Mouse (Mus musculus) neutrophil, adult 65 days (primary cell): ENCODE data around the gene Rapgef6. TPM values are rescaled to one million over a fixed set of nuclear protein-coding genes. Genes with fewer than 3 reads are reported as not detected.

ENCODE experiments used
- total RNA-seq: library from RNA; stranded (reverse); gene quantifications from 2 replicates; pipeline ENCODE4 v1.2.4, GENCODE M21; 2023

Gene Rapgef6
- total RNA-seq = 132 and 211 TPM in 2 replicates

GRCm38 (mm10) chr11:54522529-54523430 lies at the start of gene Rapgef6:
TSS of gene Rapgef6 (plus strand) at chr11:54522847.

Other genes starting within 250 kb of the Rapgef6 start
- 0.41 TPM in 1 of 2 replicates, not detected in the other for gene Acsl6, start 219.0 kb upstream of the Rapgef6 start, total RNA-seq
- gene Meikin, start 152.2 kb upstream of the Rapgef6 start, total RNA-seq = not detected in 2 replicates
- 53.3 and 80.3 TPM in 2 replicates for gene Fnip1, start 84.6 kb upstream of the Rapgef6 start, total RNA-seq